Mouse (Mus musculus) neutrophil, adult 5-6 weeks (primary cell): ENCODE results near the gene Fignl1. TPM values are rescaled to one million over a fixed set of nuclear protein-coding genes. Genes with fewer than 3 reads are reported as not detected.

ENCODE experiments used
- ATAC-seq: fragments of 151-379, 151-347 bp; 2 replicates; pipeline ENCODE4 v1.8.0; 2017; ENCODE audit warnings: mild to moderate bottlenecking, moderate TSS enrichment; ENCODE audit not compliant: insufficient number of reproducible peaks, poor library complexity, low FRiP score, severe bottlenecking; ENCODE audit errors: extremely low read depth
- total RNA-seq: library from RNA; stranded (forward); fragments of 200-1000 nt; gene quantifications from 2 replicates; pipeline ENCODE4 v1.2.3, GENCODE M21; 2017

Gene Fignl1
- total RNA-seq, result 1.5 and 2.6 TPM in 2 replicates

DNA sequence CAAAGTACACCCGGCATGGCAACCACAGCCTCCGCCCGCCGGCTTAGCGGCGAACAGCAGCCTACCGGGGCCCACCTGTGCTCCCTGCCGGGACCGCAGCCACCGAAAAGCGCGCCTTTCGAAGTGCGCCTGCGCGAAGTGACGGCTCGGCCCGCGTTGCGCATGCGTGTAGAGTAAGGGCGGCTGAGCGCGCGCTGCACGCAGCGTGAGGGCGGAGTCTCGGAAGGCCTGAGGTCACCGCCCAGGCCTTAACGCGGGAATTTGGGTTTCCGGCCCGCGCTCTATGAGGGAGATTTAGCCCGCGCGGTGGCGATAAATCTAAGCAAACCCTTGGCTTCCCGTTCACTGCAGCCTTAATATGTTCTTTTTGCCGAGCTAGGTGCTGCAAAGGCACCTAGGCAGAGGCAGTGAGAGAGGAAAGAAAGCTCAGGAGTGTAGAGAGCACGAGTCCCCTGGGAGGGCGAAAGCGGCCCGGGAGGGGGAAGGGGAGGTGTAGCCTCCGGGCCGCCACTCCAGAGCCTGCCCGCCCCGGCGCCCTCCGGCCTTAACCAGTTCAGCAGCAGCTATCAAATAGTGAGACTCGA lies at the start of gene Fignl1:
TSS of gene Fignl1 (minus strand) at position 143 of the 584 bp plus-strand sequence.
- peak; percentile 84 for ATAC-seq

DNA sequence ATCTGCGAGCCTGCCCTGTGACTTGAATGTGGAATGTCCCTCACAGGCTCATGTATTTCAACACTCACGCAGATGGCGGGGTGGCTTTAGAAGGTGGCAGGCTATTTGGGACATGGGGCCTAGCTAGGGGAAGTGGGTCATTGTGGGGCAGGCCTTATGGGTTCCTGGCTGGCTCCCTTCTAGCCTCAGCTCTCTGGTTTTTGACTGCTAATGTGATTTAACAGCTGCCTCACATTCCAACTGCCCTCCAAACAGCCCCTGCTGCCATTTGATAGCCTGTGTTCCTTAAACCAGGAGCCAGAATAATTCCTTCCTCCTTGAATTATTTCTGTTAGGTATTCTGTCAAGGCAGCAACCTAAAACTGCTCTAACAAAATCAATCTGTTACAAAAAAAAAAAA lies 48.2 kb upstream of the Fignl1 start:
- no peak for ATAC-seq

- ATAC-seq, result no peak
These were observed 46.9 kb upstream of the Fignl1 start for GRCm38 (mm10) chr11:11855685-11856131.

DNA sequence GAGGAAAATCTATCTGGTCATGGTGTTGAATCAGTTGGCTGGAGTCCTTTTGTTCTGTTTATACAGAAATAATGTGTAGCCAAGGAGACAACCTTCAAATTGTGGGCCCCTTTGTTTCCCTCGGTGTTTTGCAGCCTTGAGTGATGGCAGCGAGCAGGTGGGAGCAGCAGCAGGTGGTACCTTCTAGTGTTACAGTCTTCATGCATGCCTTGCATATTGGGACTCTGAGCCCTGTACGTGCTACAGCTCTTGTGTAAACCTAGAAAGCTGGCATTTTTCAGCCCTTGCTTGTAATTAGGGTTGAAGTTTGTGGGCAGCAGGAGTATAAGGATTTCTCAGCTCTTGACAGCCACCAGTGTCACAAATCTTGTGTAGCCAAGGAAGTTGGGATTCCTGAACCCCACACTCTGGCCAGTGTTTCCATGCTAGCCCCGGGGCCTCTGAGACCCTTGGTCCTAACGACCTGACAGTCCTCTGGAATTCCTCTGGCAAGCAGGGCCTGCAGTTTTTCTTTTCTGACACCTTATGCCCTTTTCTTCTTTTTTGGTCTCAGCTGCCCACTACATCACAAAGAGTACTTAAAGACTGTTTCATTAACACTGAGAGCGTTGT lies 46.4 kb upstream of the Fignl1 start:
- no peak for ATAC-seq

GRCm38 (mm10) chr11:11853731-11854461 lies 45.1 kb upstream of the Fignl1 start:
- ATAC-seq, result no peak

DNA sequence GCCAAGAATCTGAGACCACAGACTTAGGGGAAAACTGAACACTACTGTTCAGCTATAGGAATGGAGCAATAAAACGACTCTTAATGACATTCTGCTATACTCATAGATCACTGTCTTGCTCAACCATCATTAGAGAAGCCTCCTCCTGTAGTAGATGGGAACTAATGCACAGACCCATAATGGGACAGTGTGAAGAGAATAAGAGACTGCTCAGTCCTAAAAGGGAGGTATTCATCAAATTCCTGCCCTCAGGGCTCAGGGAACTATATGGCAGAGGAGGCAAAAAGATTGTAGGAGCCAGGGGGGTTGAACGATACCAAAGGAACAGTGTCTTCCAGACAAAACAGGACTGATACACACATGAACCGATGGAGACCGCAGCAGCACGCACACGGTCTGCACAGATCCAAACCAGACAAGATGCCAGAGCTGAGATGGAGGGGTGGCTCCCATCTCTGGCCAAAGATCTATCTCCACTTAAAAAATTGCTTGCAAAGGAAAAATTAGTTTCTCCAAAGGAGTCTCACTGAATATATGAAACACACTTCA lies 43.3 kb upstream of the Fignl1 start:
- no peak for ATAC-seq

DNA sequence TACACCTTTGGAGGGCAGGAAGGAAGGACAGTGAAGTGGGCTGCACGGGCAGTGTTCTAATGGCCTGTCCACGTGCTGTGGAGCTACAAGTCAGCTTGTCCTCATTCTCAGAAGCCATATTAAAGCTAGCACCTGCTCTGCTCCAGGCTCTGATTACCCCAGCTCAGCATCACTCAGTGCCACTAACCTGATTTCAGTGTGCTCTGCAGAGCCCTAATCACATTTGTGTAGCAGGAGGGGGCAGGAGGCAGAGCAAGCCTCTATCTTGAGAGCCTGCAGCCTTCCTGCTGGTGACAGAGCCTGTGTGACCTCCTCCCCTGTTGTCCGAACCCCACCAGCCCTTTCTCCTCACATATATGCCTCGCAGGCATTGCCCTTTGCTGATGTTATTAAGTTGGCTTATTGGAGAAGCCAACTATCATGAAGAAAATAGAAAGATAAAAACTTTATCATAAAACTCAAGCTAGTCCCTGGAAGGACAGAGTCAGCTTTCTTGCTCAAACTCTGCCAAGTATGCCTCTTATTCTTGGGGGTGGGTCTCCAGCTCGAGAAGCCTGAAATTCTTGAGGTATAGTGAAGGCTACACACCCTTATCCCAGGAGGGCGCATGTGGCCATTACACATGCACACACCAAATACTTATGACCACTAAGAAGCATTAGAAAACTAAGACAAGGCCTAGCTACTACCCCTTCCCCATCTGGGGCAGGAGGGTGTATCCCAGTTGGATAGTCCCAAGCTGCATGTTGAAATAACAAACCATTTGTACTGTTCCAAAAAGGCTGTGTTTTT lies 41.9 kb upstream of the Fignl1 start:
- no peak for ATAC-seq

GRCm38 (mm10) chr11:11849513-11850311 lies 41.0 kb upstream of the Fignl1 start:
- no peak for ATAC-seq

GRCm38 (mm10) chr11:11848467-11848866 lies 39.7 kb upstream of the Fignl1 start:
- ATAC-seq, result no peak

DNA sequence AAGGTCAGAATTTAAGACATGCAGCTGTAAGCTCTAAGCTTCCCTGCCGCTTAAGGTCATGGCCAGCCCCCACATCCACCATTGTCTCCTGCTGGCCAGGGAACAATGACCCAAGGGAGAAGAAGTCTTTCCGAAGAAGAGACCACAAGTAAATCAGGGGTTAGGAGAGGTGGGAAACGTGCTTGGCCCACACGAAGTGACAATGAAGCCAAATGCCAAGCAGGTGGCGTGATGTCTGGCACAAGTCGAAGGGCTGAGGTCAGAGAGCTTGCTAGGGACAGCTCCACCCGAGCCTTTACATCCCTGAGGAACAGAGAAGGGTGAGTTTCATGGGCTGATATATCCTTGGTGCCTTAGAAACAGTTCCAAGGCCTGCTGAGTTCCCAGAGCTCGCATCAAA lies 36.3 kb upstream of the Fignl1 start:
- ATAC-seq, result no peak

DNA sequence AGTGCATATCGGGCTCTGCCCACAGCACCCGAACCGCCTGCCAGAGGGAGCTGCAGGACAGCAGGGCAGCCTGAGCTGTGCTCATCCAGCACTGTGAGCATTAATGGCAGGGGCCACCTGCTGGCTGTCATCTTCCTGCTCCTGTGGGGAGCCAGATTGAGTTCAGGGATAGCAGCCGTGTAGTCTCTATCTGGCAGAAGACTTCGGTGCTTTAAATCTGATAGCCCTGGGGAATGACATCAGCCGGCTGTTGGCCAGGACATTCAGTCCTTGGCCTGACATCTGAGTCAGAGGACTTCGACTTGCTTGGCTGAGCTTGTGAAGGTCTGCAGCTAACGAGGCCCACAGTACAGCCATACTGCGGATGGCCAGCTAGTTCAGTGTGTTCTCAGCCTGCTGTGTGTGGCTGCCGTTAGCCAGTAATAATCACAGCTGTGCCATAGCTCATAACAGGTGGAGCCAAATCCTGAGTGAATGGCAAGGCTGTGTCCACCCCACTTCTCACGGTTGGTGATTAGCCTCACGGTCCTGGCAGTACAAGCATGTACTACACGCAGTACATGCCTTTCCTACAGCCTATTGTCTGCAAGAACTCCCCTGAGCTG lies 35.7 kb upstream of the Fignl1 start:
- ATAC-seq, result no peak

DNA sequence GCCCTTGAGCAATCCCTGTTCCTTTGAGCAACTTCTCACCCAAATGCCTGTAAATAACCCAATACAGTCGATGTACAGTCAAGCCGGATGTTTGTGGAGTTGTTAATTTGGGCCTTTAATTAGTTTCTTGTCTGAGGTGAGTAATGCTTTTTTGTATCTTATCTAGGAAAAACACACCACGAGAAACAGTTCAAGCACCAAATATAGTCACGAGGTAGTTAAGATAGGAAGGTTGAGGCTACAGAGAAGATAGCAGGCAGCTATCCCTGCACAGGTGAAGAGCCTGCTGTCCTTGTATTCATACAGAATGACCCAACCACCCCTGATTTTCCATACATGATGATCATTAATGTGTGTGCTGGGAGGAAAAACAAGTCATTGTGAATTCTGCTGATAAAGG lies 32.8 kb upstream of the Fignl1 start:
- no peak for ATAC-seq

GRCm38 (mm10) chr11:11840746-11841145 lies 32.0 kb upstream of the Fignl1 start:
- ATAC-seq, result no peak

GRCm38 (mm10) chr11:11839874-11840273 lies 31.1 kb upstream of the Fignl1 start:
- ATAC-seq, result no peak

- ATAC-seq, result no peak
These were observed 28.6 kb upstream of the Fignl1 start for GRCm38 (mm10) chr11:11837384-11837783.

- ATAC-seq, result no peak
These were observed 28.1 kb upstream of the Fignl1 start for GRCm38 (mm10) chr11:11836713-11837370.

GRCm38 (mm10) chr11:11836262-11836661 lies 27.5 kb upstream of the Fignl1 start:
- ATAC-seq, result no peak

DNA sequence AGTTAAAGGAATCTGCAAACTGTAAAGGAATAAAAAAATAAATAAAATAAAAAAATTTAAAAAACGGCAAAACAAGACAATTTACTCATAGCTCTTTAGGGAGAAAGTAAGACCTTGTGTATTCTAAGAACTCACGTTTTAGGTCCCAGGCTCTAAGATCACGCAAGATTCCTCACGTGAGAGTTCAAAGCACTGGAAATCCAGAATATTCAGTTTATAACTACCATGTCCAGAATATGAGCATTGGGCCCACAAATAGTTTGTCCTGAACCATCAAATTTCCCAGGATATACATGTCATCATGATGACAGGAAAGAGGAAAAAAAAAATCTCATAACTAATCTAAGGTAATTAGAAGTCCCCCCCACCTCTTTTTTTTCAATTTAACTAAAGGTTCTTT lies 27.0 kb upstream of the Fignl1 start:
- ATAC-seq, result no peak
